Mouse (Mus musculus) adrenal gland, adult 18-20 months (tissue): Measurements from ENCODE around the gene Psg21. TPM values are rescaled to one million over a fixed set of nuclear protein-coding genes. Genes with fewer than 3 reads are reported as not detected.
"Not testable (repeated sequence)": the region's sequence is repeated elsewhere in the genome, so short reads cannot be mapped to it uniquely, and the experiment has no call there.

ENCODE experiments used
- DNase-seq, 2 experiments: peaks; one replicate each; pipeline ENCODE4 v3.0.0; 2021 to 2022; ENCODE audit warnings: low spot score in 2 of 2
- long read RNA-seq, 2 experiments: library from polyadenylated mRNA; stranded (forward); transcript quantifications; one replicate each; pipeline ENCODE4 v2.0.0; 2021
- total RNA-seq, 2 experiments: library from RNA; stranded (reverse); gene quantifications; 1 replicate in 1 of 2; 2 replicates in 1 of 2; pipeline ENCODE4 v1.2.3; 2021

Gene Psg21
- total RNA-seq: not detected
- long read RNA-seq, experiment 1: 0 reads
- long read RNA-seq, experiment 2: 0 reads

DNA sequence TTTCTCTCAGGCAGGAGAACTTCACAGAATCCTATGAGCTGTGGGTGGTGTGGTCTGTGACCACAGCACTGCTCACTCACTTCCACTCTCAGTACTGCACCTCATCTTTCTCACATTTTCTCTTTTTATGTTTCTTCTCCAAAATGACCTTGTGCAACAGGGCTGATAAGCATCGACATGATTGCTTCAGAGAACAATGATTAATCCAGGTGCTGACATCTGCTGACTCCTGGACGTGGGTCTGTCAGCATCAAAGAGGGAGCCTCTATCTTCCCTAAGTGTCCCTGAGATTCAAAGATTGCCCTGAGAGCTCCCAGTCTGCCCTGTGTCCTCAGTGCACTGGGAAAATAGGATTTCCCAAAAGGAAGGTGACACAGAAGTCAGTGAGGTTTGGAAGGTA is at the start of gene Psg21:
Psg21 (minus strand) TSS at position 101 of the 400 bp plus-strand sequence.
- DNase-seq: not testable (repeated sequence)

DNA sequence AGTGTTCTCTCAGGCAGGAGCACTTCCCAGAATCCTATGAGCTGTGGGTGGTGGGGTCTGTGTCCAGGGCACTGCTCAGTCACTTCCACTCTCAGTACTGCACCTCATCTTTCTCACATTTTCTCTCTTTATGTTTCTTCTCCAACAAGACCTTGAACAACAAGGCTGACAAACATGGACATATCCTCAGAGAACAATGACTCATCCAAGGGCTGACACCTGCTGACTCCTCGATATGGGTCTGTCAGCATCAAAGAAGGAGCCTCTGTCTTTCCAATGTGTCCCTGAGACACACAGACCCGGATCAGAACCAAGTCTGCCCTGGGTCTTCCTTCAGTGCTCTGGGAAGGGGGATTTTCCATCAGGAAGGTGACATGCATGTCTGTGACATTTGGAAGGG is 29.6 kb upstream of the Psg21 start, which contains the start of gene Psg20:
Psg20 (minus strand) TSS at position 101 of the 400 bp plus-strand sequence.
- no peak for DNase-seq

DNA sequence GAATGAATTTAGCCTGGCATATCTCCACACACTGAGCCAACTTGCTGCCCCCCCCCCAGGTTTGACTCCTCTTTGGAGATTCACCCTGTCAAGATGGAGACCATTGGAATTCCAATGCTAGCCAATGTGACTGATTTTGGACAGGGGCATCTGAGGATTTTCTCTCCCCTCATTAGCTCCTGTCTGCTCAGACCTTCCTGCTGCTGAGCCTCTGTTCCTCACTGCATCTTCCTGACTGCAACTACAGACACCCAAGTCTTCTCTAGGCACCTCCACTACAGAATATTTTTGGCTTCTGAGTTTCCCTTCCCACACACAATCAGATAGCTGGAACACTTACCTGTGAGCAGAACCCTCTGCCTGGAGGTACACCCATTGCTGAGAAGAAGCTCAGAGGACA is 29.1 kb upstream of the Psg21 start:
- DNase-seq: no peak

DNA sequence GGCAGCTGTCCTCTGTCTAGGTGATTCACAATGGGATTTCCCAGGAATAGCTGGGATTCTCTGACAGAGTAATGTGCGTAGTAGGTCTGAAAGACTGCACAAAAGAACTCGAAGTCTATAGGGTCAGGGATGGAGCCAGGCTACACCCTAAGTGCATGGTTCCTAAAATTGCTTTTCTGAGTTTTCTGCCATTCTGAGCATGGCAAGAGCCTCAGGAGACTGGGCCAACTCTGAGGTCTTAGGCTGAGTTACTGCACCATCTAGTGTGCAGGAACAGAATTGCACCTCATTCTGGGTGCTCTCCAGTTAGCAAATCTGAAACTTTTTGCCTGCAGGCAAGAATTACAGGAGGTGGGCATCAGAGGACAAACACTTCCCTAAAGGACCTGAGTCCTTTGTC is 23.2 kb upstream of the Psg21 start:
- peak in 1 of 2 experiments; percentile 8 for DNase-seq

DNA sequence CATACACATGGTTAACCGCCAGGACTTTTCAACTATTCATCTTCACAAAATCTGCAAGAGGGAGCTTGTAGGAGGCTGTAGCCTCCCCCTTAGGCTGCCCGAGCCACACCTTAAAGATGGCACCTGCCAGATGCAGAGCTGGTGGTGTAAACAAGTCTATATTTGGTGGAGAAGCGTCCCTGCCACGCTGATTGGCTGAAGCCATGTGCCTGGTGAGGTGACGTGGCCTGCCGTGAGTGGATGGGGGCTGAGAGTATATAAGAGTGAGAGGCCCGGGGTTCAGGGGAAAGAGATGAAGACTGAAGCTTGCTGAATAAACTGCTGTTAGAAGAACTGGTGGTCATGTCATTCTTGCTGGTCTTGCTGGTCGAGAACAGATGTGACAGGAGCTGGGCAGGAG is 29.6 kb downstream of the Psg21 start:
- DNase-seq: not testable (repeated sequence)

DNA sequence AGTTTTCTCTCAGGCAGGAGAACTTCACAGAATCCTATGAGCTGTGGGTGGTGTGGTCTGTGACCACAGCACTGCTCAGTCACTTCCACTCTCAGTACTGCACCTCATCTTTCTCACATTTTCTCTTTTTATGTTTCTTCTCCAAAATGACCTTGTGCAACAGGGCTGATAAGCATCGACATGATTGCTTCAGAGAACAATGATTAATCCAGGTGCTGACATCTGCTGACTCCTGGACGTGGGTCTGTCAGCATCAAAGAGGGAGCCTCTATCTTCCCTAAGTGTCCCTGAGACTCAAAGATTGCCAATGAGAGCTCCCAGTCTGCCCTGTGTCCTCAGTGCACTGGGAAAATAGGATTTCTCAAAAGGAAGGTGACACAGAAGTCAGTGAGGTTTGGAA is 40.1 kb downstream of the Psg21 start, which contains the start of gene Psg23:
Psg23 (minus strand) TSS at position 101 of the 400 bp plus-strand sequence.
- DNase-seq: not testable (repeated sequence)

Other genes starting within 250 kb of the Psg21 start
- gene Psg28, start 224.7 kb downstream of the Psg21 start, total RNA-seq: not detected
- gene Psg26, start 172.5 kb downstream of the Psg21 start, total RNA-seq: not detected
- gene Psg25, start 124.5 kb downstream of the Psg21 start, total RNA-seq: not detected
- not detected for gene Psg27, start 89.4 kb downstream of the Psg21 start, total RNA-seq
- not detected for gene Psg23, start 40.2 kb downstream of the Psg21 start, total RNA-seq
- gene Psg20, start 29.5 kb upstream of the Psg21 start, total RNA-seq: not detected
- gene Psg22, start 61.4 kb upstream of the Psg21 start, total RNA-seq: not detected
- not detected for gene Psg19, start 141.8 kb upstream of the Psg21 start, total RNA-seq
- gene Psg17, start 164.9 kb upstream of the Psg21 start, total RNA-seq: not detected
- 1 to 10 TPM; 8.1 to 10.0 TPM for gene Mill2, start 183.2 kb upstream of the Psg21 start, total RNA-seq
- gene Pglyrp1, start 214.6 kb upstream of the Psg21 start, total RNA-seq: 1 to 10 TPM; 1.1 to 2.8 TPM